Mouse (Mus musculus) left cerebral cortex, adult 11 months (tissue): ENCODE measurements at regions not wholly inside any gene's neighbourhood (a gene's known extent, or its start where the extent isn't known, plus 50 kb on each side); places are given as distances from the start of the nearest gene placed in this dataset.
"Not testable (repeated sequence)": the region's sequence is repeated elsewhere in the genome, so short reads cannot be mapped to it uniquely, and the experiment has no call there.

Source experiments
- DNase-seq: peaks from one replicate; pipeline ENCODE4 v3.0.0; 2022; ENCODE audit warnings: low spot score

DNA sequence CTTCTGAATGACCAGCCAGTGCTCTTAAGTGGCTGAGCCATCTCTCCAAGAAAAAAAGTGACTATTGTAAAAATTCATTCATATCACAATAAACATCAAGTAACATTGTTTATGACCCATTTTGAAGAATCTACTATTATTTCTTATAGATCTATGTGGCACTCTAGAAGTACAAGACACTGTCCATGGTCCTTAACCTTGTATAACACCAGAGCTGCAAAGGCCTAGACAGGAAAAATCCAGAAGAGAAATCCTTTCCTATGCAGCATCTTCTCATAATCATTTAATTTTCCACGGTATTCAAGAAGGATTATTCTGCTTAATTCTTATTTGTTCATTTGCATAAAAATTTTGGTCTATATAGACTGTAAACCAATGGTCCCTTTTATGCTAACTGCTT is 304.7 kb upstream of the Pou3f2 start:
- DNase-seq = no peak

DNA sequence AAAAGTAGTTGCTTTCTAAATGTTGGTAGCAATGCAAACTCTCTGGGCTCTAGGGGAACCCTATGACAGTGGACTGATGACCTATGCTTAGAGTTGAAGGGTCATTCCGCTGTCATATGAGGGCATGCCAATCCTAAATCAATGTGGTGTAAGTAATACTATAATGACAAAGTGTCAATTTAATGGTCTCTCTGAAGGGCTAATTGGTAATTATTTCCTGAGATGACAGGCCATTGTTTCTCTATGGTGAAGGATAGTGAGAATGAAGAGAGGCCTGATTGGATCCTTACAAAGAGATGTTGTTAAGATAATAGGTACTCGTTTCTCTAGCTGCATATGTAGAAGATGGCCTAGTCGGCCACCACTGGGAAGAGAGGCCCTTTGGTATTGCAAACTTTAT is 299.7 kb upstream of the Pou3f2 start:
- DNase-seq = no peak

DNA sequence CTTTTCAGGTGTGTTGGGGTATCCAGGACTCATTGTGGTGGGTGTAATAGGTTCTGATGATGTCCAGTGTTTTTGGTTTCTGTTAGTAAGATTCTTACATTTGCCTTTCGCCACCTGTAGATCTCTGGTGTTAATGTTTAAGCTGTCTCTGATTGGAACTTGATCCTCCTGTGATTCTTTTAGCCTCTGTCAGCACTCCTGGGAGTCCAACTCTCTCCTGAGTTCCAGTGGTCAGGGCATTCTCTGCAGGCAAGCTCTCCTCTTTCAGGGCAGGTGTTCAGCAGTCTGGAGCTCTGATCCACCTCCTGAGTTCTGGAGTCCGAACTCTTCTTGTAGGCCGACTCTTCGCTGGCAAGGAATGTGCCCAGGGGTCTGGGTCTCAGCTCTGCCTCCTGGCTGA is 274.9 kb upstream of the Pou3f2 start:
- DNase-seq = not testable (repeated sequence)
